Mouse (Mus musculus): ENCODE data around the gene Cox8a.

DNA sequence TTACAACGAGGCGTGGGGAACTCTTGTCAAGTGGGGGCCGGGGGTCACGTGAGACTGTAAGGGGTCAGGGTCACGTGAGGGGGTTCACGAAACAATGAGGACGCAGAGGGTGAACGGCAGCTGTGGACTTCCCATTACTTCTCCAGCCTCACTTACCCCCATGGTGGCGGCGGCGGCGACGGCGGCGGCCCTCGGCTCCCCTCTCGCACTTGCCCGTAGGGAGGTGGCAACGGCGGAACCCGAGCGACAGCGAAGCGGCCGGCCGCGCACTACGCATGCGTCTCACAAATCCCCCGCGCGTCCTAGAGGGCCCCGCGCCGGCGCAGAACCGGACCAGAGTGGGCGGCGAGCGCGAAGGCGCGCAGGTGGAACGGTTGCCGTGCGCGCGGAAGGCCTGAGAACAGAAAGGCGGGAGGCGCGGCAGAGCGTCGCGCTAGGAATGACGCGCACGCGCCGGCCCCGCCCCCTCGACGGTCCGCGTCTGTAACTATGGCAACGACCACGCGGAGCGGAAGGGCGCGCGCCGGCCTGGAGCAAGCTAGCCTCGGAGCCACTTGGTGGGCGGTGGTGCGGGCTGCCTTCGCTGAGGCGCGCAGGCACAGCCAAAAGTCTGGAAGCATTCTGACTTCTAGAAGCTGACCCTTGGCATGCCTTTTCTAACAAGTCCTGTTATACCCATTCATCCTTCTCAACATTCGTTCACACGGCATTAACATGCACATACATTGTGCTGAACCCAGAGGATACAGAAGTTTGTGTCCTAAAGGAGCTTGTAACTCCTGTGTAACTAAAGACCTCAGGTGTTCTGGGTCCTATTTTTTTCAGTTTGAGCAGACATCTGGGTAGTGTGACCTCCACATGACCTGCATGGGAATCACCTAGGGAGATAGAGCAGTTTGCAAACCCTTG lies 23.6 kb upstream of the Cox8a start, which contains the start of gene Naa40:
- TF ChIP-seq GATA1 (IDR thresholded peaks at IDR 0.05; ENCODE audit: low read length) (no peak), TAL1 (IDR thresholded peaks at IDR 0.05; ENCODE audit: low read length) (no peak)

All from erythroblast, embryonic 14.5 days (primary cell).